Mouse (Mus musculus) intestine, embryonic 16.5 days (tissue): ENCODE measurements at regions not wholly inside any gene's neighbourhood (a gene's known extent, or its start where the extent isn't known, plus 50 kb on each side); places are given as distances from the start of the nearest gene placed in this dataset. TPM values are rescaled to one million over a fixed set of nuclear protein-coding genes. Genes with fewer than 3 reads are reported as not detected.

Source experiments
- microRNA-seq: library from miRNA; unstranded; fragments of <30 nt; microRNA quantifications from one replicate; pipeline ENCODE4, GENCODE M21; 2016

Small RNA genes in the stretch of these regions (microRNA-seq; reads per million reads assigned to microRNA genes)
- not detected for gene Gm24999
- gene Gm25000: not detected
